Mouse (Mus musculus): Measurements from ENCODE around the gene Sephs2. TPM values are rescaled to one million over a fixed set of nuclear protein-coding genes. Genes with fewer than 3 reads are reported as not detected.

Sephs2 gene
- polyA plus RNA-seq, 1 experiment from 2014 or later, result 74.6 TPM

GRCm38 (mm10) chr7:127297586-127298193 lies 23.8 kb upstream of the Sephs2 start:
- Histone ChIP-seq H3K9me3 (ENCODE audit: control insufficient read depth, low read length) (no peaks in the 10 kb centered on the region), H3K27me3 (ENCODE audit: control insufficient read depth, insufficient read depth, low read length) (no peaks in the 10 kb centered on the region), H3K4me3 (ENCODE audit: control insufficient read depth in 1 of 2, insufficient read depth in 1 of 2, low read depth in 1 of 2, low read length in 2 of 2) (no peak overlapping the region), H3K9ac (ENCODE audit: low read length) (no peak overlapping the region), H3K36me3 (ENCODE audit: control insufficient read depth, insufficient read depth, low read length) (no peaks in the 10 kb centered on the region), H3K4me2 (ENCODE audit: low read length) (no peak overlapping the region), H3K27ac (replicated peaks in 1 of 2; ENCODE audit: control insufficient read depth in 1 of 2, insufficient read depth in 1 of 2, low read depth in 2 of 2, low read length in 2 of 2) (no peak overlapping the region), H3K4me1 (ENCODE audit: control insufficient read depth in 2 of 2, insufficient read depth in 2 of 2, low read length in 2 of 2) (peaks cover 7 to 13% of the 10 kb centered on the region in 2 experiments; a peak in 3 of 4 replicates)
- no peak for ATAC-seq (ENCODE audit: insufficient number of reproducible peaks, insufficient read depth, low FRiP score, low read depth)
- WGBS, result 90% methylated on average over 5 of the region's 5 CpGs

- H3K9ac ChIP-seq (ENCODE audit: low read length), result no peak overlapping the region
- 72% methylated on average over 5 of the region's 5 CpGs for WGBS
- H3K4me3 ChIP-seq (ENCODE audit: control insufficient read depth in 1 of 2, insufficient read depth in 1 of 2, low read depth in 1 of 2, low read length in 2 of 2), result no peak overlapping the region
- no peak for ATAC-seq (ENCODE audit: insufficient number of reproducible peaks, insufficient read depth, low FRiP score, low read depth)
- no peak overlapping the region for H3K27ac ChIP-seq (replicated peaks in 1 of 2; ENCODE audit: control insufficient read depth in 1 of 2, insufficient read depth in 1 of 2, low read depth in 2 of 2, low read length in 2 of 2)
- no peaks in the 10 kb centered on the region for H3K9me3 ChIP-seq (ENCODE audit: control insufficient read depth, low read length)
- H3K4me1 ChIP-seq (ENCODE audit: control insufficient read depth in 2 of 2, insufficient read depth in 2 of 2, low read length in 2 of 2), result peaks cover 7 to 13% of the 10 kb centered on the region in 2 experiments; a peak in 3 of 4 replicates
- H3K27me3 ChIP-seq (ENCODE audit: control insufficient read depth, insufficient read depth, low read length), result no peaks in the 10 kb centered on the region
- H3K4me2 ChIP-seq (ENCODE audit: low read length), result no peak overlapping the region
- H3K36me3 ChIP-seq (ENCODE audit: control insufficient read depth, insufficient read depth, low read length), result no peaks in the 10 kb centered on the region
These were observed 23.1 kb upstream of the Sephs2 start for GRCm38 (mm10) chr7:127296786-127297555.

- Histone ChIP-seq H3K4me2 (ENCODE audit: low read length) (no peak within 1 kb of the TSS), H3K27ac (replicated peaks in 1 of 2; ENCODE audit: control insufficient read depth in 1 of 2, insufficient read depth in 1 of 2, low read depth in 2 of 2, low read length in 2 of 2) (no peak within 1 kb of the TSS)
These were observed 22.2 kb upstream of the Sephs2 start, which contains the start of gene Itgal for GRCm38 (mm10) chr7:127296098-127296497. Itgal (plus strand) TSS chr7:127296260.

GRCm38 (mm10) chr7:127290142-127290541 lies 16.3 kb upstream of the Sephs2 start:
- H3K4me2 ChIP-seq (ENCODE audit: low read length), result no peak overlapping the region
- no peaks in the 10 kb centered on the region for H3K27me3 ChIP-seq (ENCODE audit: control insufficient read depth, insufficient read depth, low read length)
- H3K4me3 ChIP-seq (ENCODE audit: control insufficient read depth in 1 of 2, insufficient read depth in 1 of 2, low read depth in 1 of 2, low read length in 2 of 2), result no peak overlapping the region
- no peak overlapping the region for H3K27ac ChIP-seq (replicated peaks in 1 of 2; ENCODE audit: control insufficient read depth in 1 of 2, insufficient read depth in 1 of 2, low read depth in 2 of 2, low read length in 2 of 2)
- H3K36me3 ChIP-seq (ENCODE audit: control insufficient read depth, insufficient read depth, low read length), result no peaks in the 10 kb centered on the region
- WGBS, result 69% methylated on average over 8 of the region's 8 CpGs
- H3K4me1 ChIP-seq (ENCODE audit: control insufficient read depth in 2 of 2, insufficient read depth in 2 of 2, low read length in 2 of 2), result no peaks in the 10 kb centered on the region
- ATAC-seq (ENCODE audit: insufficient number of reproducible peaks, insufficient read depth, low FRiP score, low read depth), result no peak
- peaks cover 18% of the 10 kb centered on the region for H3K9me3 ChIP-seq (ENCODE audit: control insufficient read depth, low read length)
- H3K9ac ChIP-seq (ENCODE audit: low read length), result no peak overlapping the region

More at GRCm38 (mm10) chr7:127296098-127296497, 22.2 kb upstream of the Sephs2 start, which contains the start of gene Itgal:
- WGBS, result 65% methylated on average over 11 of the region's 11 CpGs
- H3K4me1 ChIP-seq (ENCODE audit: control insufficient read depth in 2 of 2, insufficient read depth in 2 of 2, low read length in 2 of 2), result peaks cover 6 to 11% of the 10 kb centered on the region in 2 experiments; a peak in 3 of 4 replicates
- H3K4me3 ChIP-seq (ENCODE audit: control insufficient read depth in 1 of 2, insufficient read depth in 1 of 2, low read depth in 1 of 2, low read length in 2 of 2), result no peak within 1 kb of the TSS
- no peak within 1 kb of the TSS for H3K9ac ChIP-seq (ENCODE audit: low read length)
- ATAC-seq (ENCODE audit: insufficient number of reproducible peaks, insufficient read depth, low FRiP score, low read depth), result no peak
- no peaks in the 10 kb centered on the region for H3K27me3 ChIP-seq (ENCODE audit: control insufficient read depth, insufficient read depth, low read length)
- no peaks in the 10 kb centered on the region for H3K9me3 ChIP-seq (ENCODE audit: control insufficient read depth, low read length)
- H3K36me3 ChIP-seq (ENCODE audit: control insufficient read depth, insufficient read depth, low read length), result no peaks in the 10 kb centered on the region

GRCm38 (mm10) chr7:127289306-127289705 lies 15.5 kb upstream of the Sephs2 start:
- Histone ChIP-seq H3K27ac (replicated peaks in 1 of 2; ENCODE audit: control insufficient read depth in 1 of 2, insufficient read depth in 1 of 2, low read depth in 2 of 2, low read length in 2 of 2) (no peak overlapping the region), H3K27me3 (ENCODE audit: control insufficient read depth, insufficient read depth, low read length) (no peaks in the 10 kb centered on the region), H3K4me1 (ENCODE audit: control insufficient read depth in 2 of 2, insufficient read depth in 2 of 2, low read length in 2 of 2) (no peaks in the 10 kb centered on the region), H3K36me3 (ENCODE audit: control insufficient read depth, insufficient read depth, low read length) (no peaks in the 10 kb centered on the region), H3K4me2 (ENCODE audit: low read length) (no peak overlapping the region), H3K4me3 (ENCODE audit: control insufficient read depth in 1 of 2, insufficient read depth in 1 of 2, low read depth in 1 of 2, low read length in 2 of 2) (no peak overlapping the region), H3K9me3 (ENCODE audit: control insufficient read depth, low read length) (peaks cover 18% of the 10 kb centered on the region), H3K9ac (ENCODE audit: low read length) (no peak overlapping the region)
- WGBS, result 77% methylated on average over 2 of the region's 2 CpGs
- no peak for ATAC-seq (ENCODE audit: insufficient number of reproducible peaks, insufficient read depth, low FRiP score, low read depth)

GRCm38 (mm10) chr7:127287940-127288339 lies 14.1 kb upstream of the Sephs2 start:
- Histone ChIP-seq H3K9me3 (ENCODE audit: control insufficient read depth, low read length) (peaks cover 18% of the 10 kb centered on the region), H3K4me1 (ENCODE audit: control insufficient read depth in 2 of 2, insufficient read depth in 2 of 2, low read length in 2 of 2) (no peaks in the 10 kb centered on the region), H3K27ac (replicated peaks in 1 of 2; ENCODE audit: control insufficient read depth in 1 of 2, insufficient read depth in 1 of 2, low read depth in 2 of 2, low read length in 2 of 2) (no peak overlapping the region), H3K36me3 (ENCODE audit: control insufficient read depth, insufficient read depth, low read length) (no peaks in the 10 kb centered on the region), H3K4me2 (ENCODE audit: low read length) (no peak overlapping the region), H3K27me3 (ENCODE audit: control insufficient read depth, insufficient read depth, low read length) (no peaks in the 10 kb centered on the region), H3K4me3 (ENCODE audit: control insufficient read depth in 1 of 2, insufficient read depth in 1 of 2, low read depth in 1 of 2, low read length in 2 of 2) (no peak overlapping the region), H3K9ac (ENCODE audit: low read length) (no peak overlapping the region)
- 56% methylated on average over 1 of the region's 1 CpGs for WGBS
- ATAC-seq (ENCODE audit: insufficient number of reproducible peaks, insufficient read depth, low FRiP score, low read depth), result no peak

- H3K27me3 ChIP-seq (ENCODE audit: control insufficient read depth, insufficient read depth, low read length), result no peaks in the 10 kb centered on the region
- H3K27ac ChIP-seq (replicated peaks in 1 of 2; ENCODE audit: control insufficient read depth in 1 of 2, insufficient read depth in 1 of 2, low read depth in 2 of 2, low read length in 2 of 2), result no peak overlapping the region
- H3K4me1 ChIP-seq (ENCODE audit: control insufficient read depth in 2 of 2, insufficient read depth in 2 of 2, low read length in 2 of 2), result no peaks in the 10 kb centered on the region; a peak in 1 of 4 replicates
- peaks cover 18% of the 10 kb centered on the region for H3K9me3 ChIP-seq (ENCODE audit: control insufficient read depth, low read length)
- H3K9ac ChIP-seq (ENCODE audit: low read length), result no peak overlapping the region
- ATAC-seq (ENCODE audit: insufficient number of reproducible peaks, insufficient read depth, low FRiP score, low read depth), result no peak
- H3K4me3 ChIP-seq (ENCODE audit: control insufficient read depth in 1 of 2, insufficient read depth in 1 of 2, low read depth in 1 of 2, low read length in 2 of 2), result no peak overlapping the region
- no peak overlapping the region for H3K4me2 ChIP-seq (ENCODE audit: low read length)
- WGBS, result 37% methylated on average over 8 of the region's 10 CpGs
- H3K36me3 ChIP-seq (ENCODE audit: control insufficient read depth, insufficient read depth, low read length), result no peaks in the 10 kb centered on the region
These were observed 11.3 kb upstream of the Sephs2 start for GRCm38 (mm10) chr7:127285154-127285553.

Measured in heart, embryonic 14.5 days (tissue).